Mouse (Mus musculus) right cerebral cortex, adult 2 months (tissue): Measurements from ENCODE around the gene Hsbp1.
A peak's percentile ranks its signal among the peaks of the same experiment; 100 is the strongest.
"Not testable (repeated sequence)": the region's sequence is repeated elsewhere in the genome, so short reads cannot be mapped to it uniquely, and the experiment has no call there.

Experiments
- DNase-seq, 2 experiments: peaks; one replicate each; pipeline ENCODE4 v3.0.0; 2021 to 2022; ENCODE audit warnings: low spot score in 2 of 2

The Hsbp1 gene

GRCm38 (mm10) chr8:119344190-119344856 is at the start of gene Hsbp1:
Gene Hsbp1, plus strand, starts transcription at chr8:119344488.
- DNase-seq: peak; percentile 98 to 99

- DNase-seq: no peak
Measured at GRCm38 (mm10) chr8:119295477-119295876, 48.8 kb upstream of the Hsbp1 start.

- peak; percentile 54 to 59 for DNase-seq
Measured at GRCm38 (mm10) chr8:119297752-119298151, 46.5 kb upstream of the Hsbp1 start.

GRCm38 (mm10) chr8:119300335-119300734 is 44.0 kb upstream of the Hsbp1 start:
- no peak for DNase-seq

- peak; percentile 41 to 62 for DNase-seq
Measured at GRCm38 (mm10) chr8:119304196-119304595, 40.1 kb upstream of the Hsbp1 start.

GRCm38 (mm10) chr8:119311412-119311811 is 32.9 kb upstream of the Hsbp1 start:
- peak in 1 of 2 experiments; percentile 24 for DNase-seq

GRCm38 (mm10) chr8:119323215-119323614 is 21.1 kb upstream of the Hsbp1 start:
- DNase-seq: no peak

GRCm38 (mm10) chr8:119339546-119339945 is 4.7 kb upstream of the Hsbp1 start:
- no peak for DNase-seq

GRCm38 (mm10) chr8:119343606-119344005 is 682 bp upstream of the Hsbp1 start:
- no peak for DNase-seq

- no peak for DNase-seq
Measured at GRCm38 (mm10) chr8:119345029-119345682, 868 bp downstream of the Hsbp1 start.

GRCm38 (mm10) chr8:119345683-119346075 is 1.4 kb downstream of the Hsbp1 start:
- no peak for DNase-seq

GRCm38 (mm10) chr8:119351647-119352046 is 7.4 kb downstream of the Hsbp1 start:
- DNase-seq: no peak

GRCm38 (mm10) chr8:119352977-119353658 is 8.8 kb downstream of the Hsbp1 start:
- DNase-seq: no peak

GRCm38 (mm10) chr8:119353659-119354023 is 9.4 kb downstream of the Hsbp1 start:
- no peak for DNase-seq

GRCm38 (mm10) chr8:119356631-119357030 is 12.3 kb downstream of the Hsbp1 start:
- not testable (repeated sequence) for DNase-seq

GRCm38 (mm10) chr8:119358175-119358574 is 13.9 kb downstream of the Hsbp1 start:
- no peak for DNase-seq

- DNase-seq: no peak
Measured at GRCm38 (mm10) chr8:119358836-119359235, 14.5 kb downstream of the Hsbp1 start.

- no peak for DNase-seq
Measured at GRCm38 (mm10) chr8:119360686-119361295, 16.5 kb downstream of the Hsbp1 start.

- DNase-seq: not testable (repeated sequence)
Measured at GRCm38 (mm10) chr8:119374716-119375115, 30.4 kb downstream of the Hsbp1 start.

GRCm38 (mm10) chr8:119378476-119378875 is 34.2 kb downstream of the Hsbp1 start:
- no peak for DNase-seq

GRCm38 (mm10) chr8:119380619-119381018 is 36.3 kb downstream of the Hsbp1 start:
- DNase-seq: no peak

GRCm38 (mm10) chr8:119384478-119384877 is 40.2 kb downstream of the Hsbp1 start:
- peak; percentile 87 to 88 for DNase-seq
